Mouse (Mus musculus) erythroblast, embryonic 14.5 days (primary cell): ENCODE measurements around the gene Hras.

ENCODE experiments used
- GATA1 ChIP-seq: IDR thresholded peaks from 2 replicates; pipeline ENCODE4 v1.6.1; 2012; ENCODE audit warnings: low read length, inconsistent platforms, mixed read lengths
- TAL1 ChIP-seq: IDR thresholded peaks from 3 replicates; pipeline ENCODE4 v1.6.1; 2012; ENCODE audit warnings: low read length, inconsistent platforms, mixed read lengths

GRCm38 (mm10) chr7:141193948-141194347 is at the start of gene Hras, which contains the start of gene Lrrc56:
- TF ChIP-seq GATA1 (no peak), TAL1 (no peak)
